Mouse (Mus musculus): ENCODE measurements around the gene Lyst. TPM values are rescaled to one million over a fixed set of nuclear protein-coding genes. Genes with fewer than 3 reads are reported as not detected.

Gene Lyst
- total and polyA plus RNA-seq, 3 experiments, result 2.9 to 3.1 TPM; not detected in 1

DNA sequence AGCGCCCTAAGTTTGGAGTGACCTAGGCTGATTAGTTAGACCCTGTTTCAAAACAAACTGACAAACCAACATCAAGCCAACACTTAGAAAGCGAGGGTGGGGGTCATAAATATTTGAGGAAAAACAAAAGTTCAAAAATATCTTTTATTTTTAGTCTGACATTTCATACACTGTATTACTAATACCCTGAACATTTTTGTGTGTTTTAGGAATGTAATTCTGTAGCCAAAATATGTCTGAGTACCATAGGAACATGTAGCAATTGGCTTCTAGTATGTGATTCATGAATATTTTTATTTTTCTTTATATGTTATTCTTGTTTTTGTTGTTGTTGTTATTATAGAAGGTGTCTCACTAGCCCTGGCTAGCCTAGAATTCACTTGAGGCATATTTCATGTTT lies 11.2 kb downstream of the Lyst start:
- Histone ChIP-seq H3K4me3 (ENCODE audit: control insufficient read depth in 1 of 2, insufficient read depth in 1 of 2, low read depth in 2 of 2, low read length in 2 of 2) (no peak overlapping the region), H3K79me2 (ENCODE audit: control insufficient read depth, insufficient read depth, low read length, poor library complexity) (peaks cover 1% of the 10 kb centered on the region; the same call in 1 of the 2 replicates), H3K9ac (ENCODE audit: control insufficient read depth, low read depth, low read length, poor library complexity, severe bottlenecking) (no peak overlapping the region), H3K36me3 (ENCODE audit: control insufficient read depth in 1 of 2, insufficient read depth in 2 of 2, low read length in 2 of 2) (peaks cover 0 to 8% of the 10 kb centered on the region in 2 experiments; a peak in 2 of 4 replicates), H3K27ac (ENCODE audit: control insufficient read depth, low read depth, low read length) (no peak overlapping the region), H3K27me3 (ENCODE audit: control insufficient read depth in 1 of 2, insufficient read depth in 2 of 2, low read length in 2 of 2) (no peaks in the 10 kb centered on the region), H3K9me3 (replicated peaks; ENCODE audit: insufficient read depth, low read length) (no peaks in the 10 kb centered on the region), H3K4me1 (ENCODE audit: control insufficient read depth in 1 of 2, insufficient read depth in 2 of 2, low read length in 2 of 2) (peaks cover 0 to 11% of the 10 kb centered on the region in 2 experiments; a peak in 2 of 4 replicates)
- no peak for TF ChIP-seq ELF1 (IDR thresholded peaks at IDR 0.05; ENCODE audit: low read depth, low read length)
- no peak for TF ChIP-seq MAX (IDR thresholded peaks at IDR 0.05; ENCODE audit: low read length)
- TF ChIP-seq NELFE (IDR thresholded peaks at IDR 0.05; ENCODE audit: low read depth, low read length), result no peak
- no peak for DNase-seq (ENCODE audit: low read depth, low spot score)

DNA sequence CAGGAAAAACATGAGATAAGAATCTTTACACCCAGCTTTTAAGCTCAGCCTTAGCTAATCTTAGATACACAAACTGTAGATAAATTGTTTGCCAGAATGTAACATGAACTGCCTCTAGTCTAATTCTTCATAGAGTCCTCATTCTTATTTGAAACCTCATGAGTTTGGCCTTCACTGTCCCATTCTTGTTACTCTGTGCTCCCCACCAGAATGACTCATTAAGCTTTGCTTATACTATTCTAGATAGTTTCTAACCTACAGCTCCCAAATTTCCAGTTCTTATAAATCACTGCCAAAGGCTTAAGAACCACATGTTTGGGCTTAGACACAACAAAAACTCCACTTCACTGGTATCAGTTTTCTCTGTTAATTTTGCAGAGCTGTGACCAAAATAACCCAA lies 16.0 kb downstream of the Lyst start:
- peaks cover 0 to 7% of the 10 kb centered on the region in 2 experiments; a peak in 1 of 4 replicates for H3K4me1 ChIP-seq (ENCODE audit: control insufficient read depth in 1 of 2, insufficient read depth in 2 of 2, low read length in 2 of 2)
- H3K27me3 ChIP-seq (ENCODE audit: control insufficient read depth in 1 of 2, insufficient read depth in 2 of 2, low read length in 2 of 2), result no peaks in the 10 kb centered on the region
- no peak for TF ChIP-seq KAT2A (conservative IDR thresholded peaks at IDR 0.05; ENCODE audit: low read depth, low read length)
- no peak for TF ChIP-seq USF2 (IDR thresholded peaks at IDR 0.05; ENCODE audit: borderline replicate concordance in 1 of 2, insufficient read depth in 1 of 2, low read depth in 1 of 2, low read length in 2 of 2)
- TF ChIP-seq GATA1 (IDR thresholded peaks at IDR 0.05; ENCODE audit: low read depth, low read length), result 0 out of 2 replicates have a peak, but pooled peaks have one; percentile 30
- no peaks in the 10 kb centered on the region; the same call in 1 of the 2 replicates for H3K79me2 ChIP-seq (ENCODE audit: control insufficient read depth, insufficient read depth, low read length, poor library complexity)
- no peaks in the 10 kb centered on the region for H3K9me3 ChIP-seq (replicated peaks; ENCODE audit: insufficient read depth, low read length)
- H3K27ac ChIP-seq (ENCODE audit: control insufficient read depth, low read depth, low read length), result no peak overlapping the region
- peaks cover 0 to 8% of the 10 kb centered on the region in 2 experiments; a peak in 2 of 4 replicates for H3K36me3 ChIP-seq (ENCODE audit: control insufficient read depth in 1 of 2, insufficient read depth in 2 of 2, low read length in 2 of 2)
- no peak for DNase-seq (ENCODE audit: low read depth, low spot score)
- H3K4me3 ChIP-seq (ENCODE audit: control insufficient read depth in 1 of 2, insufficient read depth in 1 of 2, low read depth in 2 of 2, low read length in 2 of 2), result no peak overlapping the region
- H3K9ac ChIP-seq (ENCODE audit: control insufficient read depth, low read depth, low read length, poor library complexity, severe bottlenecking), result no peak overlapping the region

DNA sequence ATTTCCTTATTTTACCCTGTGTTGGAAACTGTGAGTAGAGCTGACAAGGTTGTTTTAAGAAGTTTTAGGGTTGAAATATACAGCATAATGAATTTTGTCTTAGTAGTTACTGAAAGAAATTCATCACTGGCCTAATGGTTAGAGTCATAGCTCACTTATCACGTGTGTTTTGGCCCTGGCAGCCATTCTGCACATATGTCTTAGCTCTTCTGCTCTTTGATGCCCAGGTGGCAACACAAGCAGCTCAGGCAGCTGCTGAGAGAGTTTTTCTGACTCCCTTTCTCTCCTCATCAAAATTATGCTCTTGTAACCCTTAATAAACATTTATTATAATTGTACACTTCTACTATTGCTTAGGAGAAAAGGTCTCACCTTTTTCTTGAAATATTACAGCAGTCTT lies 18.1 kb downstream of the Lyst start:
- Histone ChIP-seq H3K9ac (ENCODE audit: control insufficient read depth, low read depth, low read length, poor library complexity, severe bottlenecking) (no peak overlapping the region), H3K27ac (ENCODE audit: control insufficient read depth, low read depth, low read length) (no peak overlapping the region), H3K36me3 (ENCODE audit: control insufficient read depth in 1 of 2, insufficient read depth in 2 of 2, low read length in 2 of 2) (peaks cover 0 to 8% of the 10 kb centered on the region in 2 experiments; a peak in 2 of 4 replicates), H3K9me3 (replicated peaks; ENCODE audit: insufficient read depth, low read length) (no peaks in the 10 kb centered on the region), H3K4me3 (ENCODE audit: control insufficient read depth in 1 of 2, insufficient read depth in 1 of 2, low read depth in 2 of 2, low read length in 2 of 2) (no peak overlapping the region), H3K4me1 (ENCODE audit: control insufficient read depth in 1 of 2, insufficient read depth in 2 of 2, low read length in 2 of 2) (peaks cover 0 to 11% of the 10 kb centered on the region in 2 experiments; a peak in 1 of 4 replicates), H3K27me3 (ENCODE audit: control insufficient read depth in 1 of 2, insufficient read depth in 2 of 2, low read length in 2 of 2) (no peaks in the 10 kb centered on the region), H3K79me2 (ENCODE audit: control insufficient read depth, insufficient read depth, low read length, poor library complexity) (no peaks in the 10 kb centered on the region)
- no peak for DNase-seq (ENCODE audit: low read depth, low spot score)
- no peak for TF ChIP-seq JUND (IDR thresholded peaks at IDR 0.05; ENCODE audit: low read depth, low read length)
- no peak for TF ChIP-seq POLR2AphosphoS5 (IDR thresholded peaks at IDR 0.05; ENCODE audit: borderline replicate concordance, low read depth, low read length)
- TF ChIP-seq SIN3A (IDR thresholded peaks at IDR 0.05; ENCODE audit: low read length), result no peak
- TF ChIP-seq MYB (IDR thresholded peaks at IDR 0.05; ENCODE audit: low read depth, low read length), result no peak
- no peak for TF ChIP-seq TBP (IDR thresholded peaks at IDR 0.05; ENCODE audit: low read depth, low read length)
- no peak for TF ChIP-seq MYC (IDR thresholded peaks at IDR 0.05; ENCODE audit: low read depth, low read length)
- no peak for TF ChIP-seq MXI1 (IDR thresholded peaks at IDR 0.05; ENCODE audit: low read depth, low read length)
- no peak for TF ChIP-seq ELF1 (IDR thresholded peaks at IDR 0.05; ENCODE audit: low read depth, low read length)
- no peak for TF ChIP-seq ZKSCAN1 (IDR thresholded peaks at IDR 0.05; ENCODE audit: low read depth, low read length)
- TF ChIP-seq USF1 (IDR thresholded peaks at IDR 0.05; ENCODE audit: low read depth, low read length), result no peak
- TF ChIP-seq RCOR1 (IDR thresholded peaks at IDR 0.05; ENCODE audit: low read depth, low read length), result no peak
- no peak for TF ChIP-seq SMC3 (IDR thresholded peaks at IDR 0.05; ENCODE audit: low read depth, low read length)
- TF ChIP-seq GABPA (IDR thresholded peaks at IDR 0.05; ENCODE audit: low read depth, low read length), result no peak
- TF ChIP-seq CTCF (IDR thresholded peaks at IDR 0.05 in 2 of 3, conservative IDR thresholded peaks at IDR 0.05 in 1 of 3; ENCODE audit: control insufficient read depth in 1 of 3, insufficient read depth in 1 of 3, low read depth in 2 of 3, low read length in 3 of 3, poor library complexity in 1 of 3, severe bottlenecking in 1 of 3), result no peak
- TF ChIP-seq KAT2A (conservative IDR thresholded peaks at IDR 0.05; ENCODE audit: low read depth, low read length), result no peak
- no peak for TF ChIP-seq RAD21 (IDR thresholded peaks at IDR 0.05; ENCODE audit: low read depth, low read length)
